Mouse (Mus musculus) heart, postnatal 0 days (tissue): Measurements from ENCODE around the gene Lrrc8b. TPM values are rescaled to one million over a fixed set of nuclear protein-coding genes. Genes with fewer than 3 reads are reported as not detected.

Source experiments
- ATAC-seq: fragments of 200-750 bp; cut with Nextera tagmentation; 2 replicates; pipeline ENCODE4 v1.8.0; 2017; ENCODE audit warnings: low read depth, moderate number of reproducible peaks, moderate library complexity; ENCODE audit not compliant: insufficient read depth
- DNase-seq: peaks from one replicate; pipeline ENCODE4 v3.0.0-alpha.2; 2016; ENCODE audit warnings: low spot score
- H3K27ac ChIP-seq: fragments of 300-500 bp; sonication (generic); 2 replicates; pipeline ENCODE4 v1.5.1; 2014; ENCODE audit warnings: low read depth, mild to moderate bottlenecking
- H3K27me3 ChIP-seq: fragments of 300-500 bp; sonication (generic); 2 replicates; pipeline ENCODE4 v1.6.1; 2014; ENCODE audit warnings: low read length, mixed read lengths; ENCODE audit not compliant: control insufficient read depth, insufficient read depth
- H3K36me3 ChIP-seq: fragments of 300-500 bp; sonication (generic); replicated peaks from 2 replicates; pipeline ENCODE4 v1.6.1; 2014; ENCODE audit warnings: low read length, mixed read lengths; ENCODE audit not compliant: control insufficient read depth, insufficient read depth
- H3K4me1 ChIP-seq: fragments of 300-500 bp; sonication (generic); 2 replicates; pipeline ENCODE4 v1.6.1; 2014; ENCODE audit warnings: antibody characterized with exemption; ENCODE audit not compliant: control insufficient read depth, insufficient read depth
- H3K4me2 ChIP-seq: fragments of 300-500 bp; sonication (generic); 2 replicates; pipeline ENCODE4 v1.6.1; 2014; ENCODE audit warnings: low read depth, mild to moderate bottlenecking, low read length, moderate library complexity
- H3K4me3 ChIP-seq: fragments of 300-500 bp; sonication (generic); 2 replicates; pipeline ENCODE4 v1.5.1; 2014; ENCODE audit warnings: low read depth, low read length
- H3K9ac ChIP-seq: fragments of 300-500 bp; sonication (generic); replicated peaks from 2 replicates; pipeline ENCODE4 v1.6.1; 2014; ENCODE audit warnings: low read depth, low read length, mixed read lengths
- H3K9me3 ChIP-seq: fragments of 300-500 bp; sonication (generic); replicated peaks from 2 replicates; pipeline ENCODE4 v1.6.1; 2016; ENCODE audit warnings: low read length; ENCODE audit not compliant: control insufficient read depth
- CTCF ChIP-seq: IDR thresholded peaks from 2 replicates; pipeline ENCODE4 v1.5.1; 2016; ENCODE audit warnings: antibody characterized with exemption, control low read depth, low read depth
- EP300 ChIP-seq: IDR thresholded peaks from 2 replicates; pipeline ENCODE4 v1.6.1; 2016; ENCODE audit warnings: antibody characterized with exemption, low read depth
- WGBS: fragments of 180-500 bp; shearing (Covaris S2); extraction: QIAGEN DNeasy Blood & Tissue Kit; methylation state at CpG from one replicate; pipeline ENCODE4 v1.1.7; 2014; 5-methylcytosine and 5-hydroxymethylcytosine counted together
- polyA plus RNA-seq: library from polyadenylated mRNA; unstranded; fragments of >200 nt; fragmentation: Nextera tagmentation; extraction: Ambion mirVana; gene quantifications from 2 replicates; pipeline ENCODE4 v1.2.1, GENCODE M21; 2015
- total RNA-seq: library from RNA; depleted of rRNA; stranded (reverse); fragments of >200 nt; gene quantifications from 2 replicates; pipeline ENCODE4 v1.2.3, GENCODE M21; 2014; ENCODE audit warnings: low replicate concordance

Lrrc8b gene
- total and polyA plus RNA-seq, 2 experiments from 2014 or later: 2.6 to 4.8 TPM

GRCm38 (mm10) chr5:105409092-105409491 is 6.5 kb upstream of the Lrrc8b start:
- Histone ChIP-seq H3K9me3 (no peaks in the 10 kb centered on the region), H3K9ac (no peak overlapping the region), H3K36me3 (no peaks in the 10 kb centered on the region), H3K4me3 (no peak overlapping the region), H3K27ac (no peak overlapping the region), H3K4me2 (no peak overlapping the region), H3K4me1 (no peaks in the 10 kb centered on the region), H3K27me3 (no peaks in the 10 kb centered on the region)
- DNase-seq (no peak), ATAC-seq (no peak)
- no peak for TF ChIP-seq EP300
- TF ChIP-seq CTCF: no peak
- 76% methylated on average over 4 of the region's 4 CpGs for WGBS

GRCm38 (mm10) chr5:105410521-105411293 is 4.9 kb upstream of the Lrrc8b start:
- Histone ChIP-seq H3K27ac (no peak overlapping the region), H3K9me3 (no peaks in the 10 kb centered on the region), H3K27me3 (no peaks in the 10 kb centered on the region), H3K4me2 (no peak overlapping the region), H3K9ac (no peak overlapping the region), H3K36me3 (no peaks in the 10 kb centered on the region), H3K4me1 (no peaks in the 10 kb centered on the region), H3K4me3 (no peak overlapping the region)
- 63% methylated on average over 6 of the region's 6 CpGs for WGBS
- TF ChIP-seq CTCF: no peak
- no peak for TF ChIP-seq EP300
- no peak for DNase-seq
- no peak for ATAC-seq

GRCm38 (mm10) chr5:105411294-105411570 is 4.3 kb upstream of the Lrrc8b start:
- Histone ChIP-seq H3K4me1 (no peaks in the 10 kb centered on the region), H3K4me3 (no peak overlapping the region), H3K9ac (no peak overlapping the region), H3K9me3 (no peaks in the 10 kb centered on the region), H3K4me2 (no peak overlapping the region), H3K36me3 (no peaks in the 10 kb centered on the region), H3K27ac (no peak overlapping the region), H3K27me3 (no peaks in the 10 kb centered on the region)
- WGBS: 46% methylated on average over 4 of the region's 4 CpGs
- TF ChIP-seq EP300: no peak
- TF ChIP-seq CTCF: no peak
- DNase-seq (no peak), ATAC-seq (no peak)

GRCm38 (mm10) chr5:105411768-105412167 is 3.8 kb upstream of the Lrrc8b start:
- no peaks in the 10 kb centered on the region for H3K4me1 ChIP-seq
- no peak overlapping the region for H3K4me2 ChIP-seq
- WGBS: 66% methylated on average over 2 of the region's 2 CpGs
- H3K36me3 ChIP-seq: no peaks in the 10 kb centered on the region
- no peak overlapping the region for H3K4me3 ChIP-seq
- no peaks in the 10 kb centered on the region for H3K9me3 ChIP-seq
- H3K9ac ChIP-seq: no peak overlapping the region
- ATAC-seq (no peak), DNase-seq (no peak)
- no peaks in the 10 kb centered on the region for H3K27me3 ChIP-seq
- no peak for TF ChIP-seq CTCF
- H3K27ac ChIP-seq: no peak overlapping the region

- TF ChIP-seq EP300 (no peak), CTCF (no peak)
- Histone ChIP-seq H3K4me2 (no peak overlapping the region), H3K9me3 (no peaks in the 10 kb centered on the region), H3K9ac (no peak overlapping the region), H3K36me3 (no peaks in the 10 kb centered on the region), H3K4me3 (no peak overlapping the region), H3K27me3 (no peaks in the 10 kb centered on the region), H3K27ac (no peak overlapping the region), H3K4me1 (no peaks in the 10 kb centered on the region)
- ATAC-seq (no peak), DNase-seq (no peak)
- 77% methylated on average over 3 of the region's 3 CpGs for WGBS
These were observed 2.9 kb upstream of the Lrrc8b start for GRCm38 (mm10) chr5:105412634-105413033.
